Mouse (Mus musculus) G1E (cell line): ENCODE data around the gene Kremen1.

Source experiments
- CTCF ChIP-seq: IDR thresholded peaks from 2 replicates; pipeline ENCODE4 v1.5.1; 2012; ENCODE audit warnings: low read depth, low read length, inconsistent platforms, mixed read lengths
- GATA1 ChIP-seq: IDR thresholded peaks from 2 replicates; pipeline ENCODE4 v1.6.1; 2012; ENCODE audit warnings: borderline replicate concordance, low read length, inconsistent platforms, mixed read lengths
- GATA2 ChIP-seq: IDR thresholded peaks from 2 replicates; pipeline ENCODE4 v1.6.1; 2012; ENCODE audit warnings: low read depth, low read length, inconsistent platforms, borderline replicate concordance
- POLR2AphosphoS5 ChIP-seq: IDR thresholded peaks from 2 replicates; pipeline ENCODE4 v1.6.1; 2012; ENCODE audit warnings: low read depth, low read length, inconsistent platforms; ENCODE audit not compliant: insufficient replicate concordance
- TAL1 ChIP-seq: conservative IDR thresholded peaks from 2 replicates; pipeline ENCODE4 v1.6.1; 2012; ENCODE audit warnings: low read depth, low read length, inconsistent platforms, mixed read lengths

- TF ChIP-seq CTCF (no peak), GATA1 (no peak), TAL1 (no peak), POLR2AphosphoS5 (no peak), GATA2 (no peak)
Observed at GRCm38 (mm10) chr11:5239706-5240690, 21.4 kb downstream of the Kremen1 start.
